8 mouse cellular contexts compared by ENCODE assay signal in genomic region chr11:86683395-86684125, GRCm38 (mm10). TPM values are rescaled to one million over a fixed set of nuclear protein-coding genes. Genes with fewer than 3 reads are reported as not detected.
DNase-seq lines count a peak whose midpoint lies in the region; ATAC-seq and TF ChIP-seq lines count a peak whose summit lies in the region.

Vmp1 (minus strand) TSS chr11:86683836.
Ptrh2 (plus strand) TSS chr11:86683985.

- DNase-seq in heart, postnatal 10 days = peak; percentile 94 to 97
- DNase-seq in large intestine, adult 2 months (ENCODE audit: low read depth, low spot score) = peak; percentile 89
- DNase-seq in liver, postnatal 0 days = peak; percentile 97
- DNase-seq in testis, postnatal 10 days (ENCODE audit: low spot score) = peak; percentile 96

- ATAC-seq in cerebellum, adult (ENCODE audit: insufficient number of reproducible peaks, low FRiP score, low TSS enrichment) = peak; percentile 88
- ATAC-seq in forebrain, embryonic 13.5 days = peak; percentile 96
- ATAC-seq in liver, postnatal 0 days = peak; percentile 94
- ATAC-seq in neural tube, embryonic 14.5 days (ENCODE audit: low read depth) = peak; percentile 98

- H3K9me3 ChIP-seq in ES-Bruce4 (replicated peaks; ENCODE audit: control insufficient read depth, insufficient read depth, low read length, poor library complexity, severe bottlenecking) = no peaks in the 10 kb centered on the region
- H3K9me3 ChIP-seq in forebrain, embryonic 13.5 days (replicated peaks) = no peaks in the 10 kb centered on the region
- no peaks in the 10 kb centered on the region for H3K9me3 ChIP-seq in liver, postnatal 0 days (ENCODE audit: low read length)
- no peaks in the 10 kb centered on the region for H3K9me3 ChIP-seq in neural tube, embryonic 14.5 days (ENCODE audit: control insufficient read depth, low read length)

- peak within 1 kb of the TSS; percentile 99 for H3K4me3 ChIP-seq in ES-Bruce4 (ENCODE audit: low read depth, low read length)
- H3K4me3 ChIP-seq in forebrain, embryonic 13.5 days = peak within 1 kb of the TSS; percentile 93
- H3K4me3 ChIP-seq in liver, postnatal 0 days (ENCODE audit: low read depth, low read length) = peak within 1 kb of the TSS; percentile 94
- peak within 1 kb of the TSS; percentile 83 for H3K4me3 ChIP-seq in neural tube, embryonic 14.5 days (ENCODE audit: low read depth, low read length)

- H3K27ac ChIP-seq in ES-Bruce4 (ENCODE audit: insufficient read depth, low read length) = peak within 1 kb of the TSS; percentile 85
- peak within 1 kb of the TSS; percentile 91 for H3K27ac ChIP-seq in forebrain, embryonic 13.5 days
- H3K27ac ChIP-seq in liver, postnatal 0 days (ENCODE audit: low read depth) = peak within 1 kb of the TSS; percentile 98
- H3K27ac ChIP-seq in neural tube, embryonic 14.5 days (ENCODE audit: low read depth, low read length) = peak within 1 kb of the TSS; percentile 83

- H3K36me3 ChIP-seq in ES-Bruce4 (ENCODE audit: control insufficient read depth, insufficient read depth, low read length, poor library complexity, severe bottlenecking) = peaks cover 12% of the 10 kb centered on the region
- H3K36me3 ChIP-seq in forebrain, embryonic 13.5 days (ENCODE audit: poor library complexity, severe bottlenecking) = peaks cover 10% of the 10 kb centered on the region; the same call in 1 of the 2 replicates
- H3K36me3 ChIP-seq in liver, postnatal 0 days (replicated peaks; ENCODE audit: insufficient read depth, low read length) = no peaks in the 10 kb centered on the region; the same call in 1 of the 2 replicates
- no peaks in the 10 kb centered on the region for H3K36me3 ChIP-seq in neural tube, embryonic 14.5 days (ENCODE audit: control insufficient read depth, insufficient read depth, low read length)

- peak within 1 kb of the TSS; percentile 90 for H3K4me2 ChIP-seq in forebrain, embryonic 13.5 days
- H3K4me2 ChIP-seq in liver, postnatal 0 days (ENCODE audit: low read depth, low read length) = peak within 1 kb of the TSS; percentile 92
- peak within 1 kb of the TSS; percentile 81 for H3K4me2 ChIP-seq in neural tube, embryonic 14.5 days (ENCODE audit: low read depth, low read length)

- WGBS in forebrain, embryonic 13.5 days = under 1% methylated on average over 49 of the region's 56 CpGs
- WGBS in large intestine, adult 2 months = under 1% methylated on average over 56 of the region's 56 CpGs
- WGBS in liver, postnatal 0 days (ENCODE audit: insufficient replicate concordance) = under 1% methylated on average over 56 of the region's 56 CpGs
- under 1% methylated on average over 56 of the region's 56 CpGs for WGBS in neural tube, embryonic 14.5 days

- 0 out of 2 replicates have a peak, but pooled peaks have one; percentile 22 for TF ChIP-seq EP300 in ES-Bruce4 (IDR thresholded peaks at IDR 0.05; ENCODE audit: insufficient read depth, low read depth, low read length)
- TF ChIP-seq EP300 in liver, postnatal 0 days (IDR thresholded peaks at IDR 0.05; ENCODE audit: low read depth) = peak; percentile 79

- H3K9ac ChIP-seq in ES-Bruce4 (ENCODE audit: low read depth, poor library complexity, severe bottlenecking) = peak within 1 kb of the TSS; percentile 92
- peak within 1 kb of the TSS; percentile 94 for H3K9ac ChIP-seq in forebrain, embryonic 13.5 days
- H3K9ac ChIP-seq in liver, postnatal 0 days (replicated peaks) = peak within 1 kb of the TSS; percentile 96
- H3K9ac ChIP-seq in neural tube, embryonic 14.5 days (replicated peaks; ENCODE audit: low read depth, low read length) = peak within 1 kb of the TSS; percentile 82

- no peak for TF ChIP-seq CTCF in ES-Bruce4 (IDR thresholded peaks at IDR 0.05; ENCODE audit: low read depth, low read length)
- TF ChIP-seq CTCF in liver, postnatal 0 days (IDR thresholded peaks at IDR 0.05; ENCODE audit: low read depth) = no peak

- no peaks in the 10 kb centered on the region for H3K4me1 ChIP-seq in ES-Bruce4 (ENCODE audit: control insufficient read depth, insufficient read depth, low read length)
- H3K4me1 ChIP-seq in forebrain, embryonic 13.5 days = peaks cover 37% of the 10 kb centered on the region
- peaks cover 30% of the 10 kb centered on the region for H3K4me1 ChIP-seq in liver, postnatal 0 days (ENCODE audit: insufficient read depth)
- peaks cover 24% of the 10 kb centered on the region for H3K4me1 ChIP-seq in neural tube, embryonic 14.5 days (ENCODE audit: control insufficient read depth, insufficient read depth, low read length)

- peak; percentile 57 for TF ChIP-seq POLR2A in ES-Bruce4 (IDR thresholded peaks at IDR 0.05; ENCODE audit: insufficient read depth, low read length)

- intact Hi-C loops in heart, postnatal 10 days (cut with DNase I) = no loop called here

- no peaks in the 10 kb centered on the region for H3K27me3 ChIP-seq in ES-Bruce4 (ENCODE audit: control insufficient read depth, insufficient read depth, low read length, poor library complexity, severe bottlenecking)
- no peaks in the 10 kb centered on the region for H3K27me3 ChIP-seq in forebrain, embryonic 13.5 days
- no peaks in the 10 kb centered on the region for H3K27me3 ChIP-seq in liver, postnatal 0 days (ENCODE audit: insufficient read depth, low read length)
- no peaks in the 10 kb centered on the region for H3K27me3 ChIP-seq in neural tube, embryonic 14.5 days (ENCODE audit: control insufficient read depth, insufficient read depth, low read length)

RNA-seq across cellular contexts. Expression of gene Vmp1, which starts in this region (rescaled TPM):
- polyA plus RNA-seq in ES-Bruce4 (2011; ENCODE audit: insufficient read depth, insufficient read length, low read depth, missing spikeins) = 101 and 113 TPM in 2 replicates
- polyA plus RNA-seq in forebrain, embryonic 13.5 days (2015; fragmentation: Nextera tagmentation; extraction: Ambion mirVana) = 86.8 and 91.2 TPM in 2 replicates
- total RNA-seq in heart, postnatal 10 days (2021) = 10 to 100 TPM; 49.8 to 53.1 TPM
- 147 and 183 TPM in 2 replicates for polyA plus RNA-seq in large intestine, adult 2 months (2012; rRNA removed)
- polyA plus RNA-seq in liver, postnatal 0 days (2015; fragmentation: Nextera tagmentation; extraction: Ambion mirVana) = 110 and 125 TPM in 2 replicates
- 136 and 151 TPM in 2 replicates for polyA plus RNA-seq in neural tube, embryonic 14.5 days (2014; fragmentation: Nextera tagmentation; extraction: Ambion mirVana)

RNA-seq across cellular contexts. Expression of gene Ptrh2, which starts in this region (rescaled TPM):
- 15.8 and 16.1 TPM in 2 replicates for polyA plus RNA-seq in ES-Bruce4 (2011; ENCODE audit: insufficient read depth, insufficient read length, low read depth, missing spikeins)
- 38.5 and 45.6 TPM in 2 replicates for polyA plus RNA-seq in forebrain, embryonic 13.5 days (2015; fragmentation: Nextera tagmentation; extraction: Ambion mirVana)
- 1 to 10 TPM; 8.7 to 9.3 TPM for total RNA-seq in heart, postnatal 10 days (2021)
- polyA plus RNA-seq in large intestine, adult 2 months (2012; rRNA removed) = 4.9 TPM in 2 replicates
- 12.7 and 13.3 TPM in 2 replicates for polyA plus RNA-seq in liver, postnatal 0 days (2015; fragmentation: Nextera tagmentation; extraction: Ambion mirVana)
- 31.9 and 33.9 TPM in 2 replicates for polyA plus RNA-seq in neural tube, embryonic 14.5 days (2014; fragmentation: Nextera tagmentation; extraction: Ambion mirVana)

Comparison
In these comparisons a context has a peak if more than half of its experiments do, and no peak if none do; other contexts are left out.
1. Peak in every context shown above with its lines: DNase-seq, ATAC-seq, H3K4me3 ChIP-seq and H3K27ac ChIP-seq.